Mouse (Mus musculus): ENCODE data around the gene Olfr1039. TPM values are rescaled to one million over a fixed set of nuclear protein-coding genes. Genes with fewer than 3 reads are reported as not detected.
"Not testable (repeated sequence)": the region's sequence is repeated elsewhere in the genome, so short reads cannot be mapped to it uniquely, and the experiment has no call there.

Gene Olfr1039
- not detected in 2 replicates for total RNA-seq (2014; rRNA removed)
- polyA plus RNA-seq (2015; fragmentation: Nextera tagmentation; extraction: Ambion mirVana): not detected in 2 replicates

- Histone ChIP-seq H3K36me3 (ENCODE audit: insufficient read depth, low read length) (no peaks in the 10 kb centered on the region), H3K9me3 (ENCODE audit: low read length) (no peaks in the 10 kb centered on the region), H3K27ac (ENCODE audit: low read depth, low read length) (no peak within 1 kb of the TSS), H3K4me2 (ENCODE audit: low read depth, low read length, poor library complexity, severe bottlenecking) (no peak within 1 kb of the TSS), H3K4me1 (ENCODE audit: insufficient read depth, low read length) (no peaks in the 10 kb centered on the region), H3K4me3 (ENCODE audit: low read depth, low read length) (no peak within 1 kb of the TSS), H3K27me3 (ENCODE audit: insufficient read depth, low read length) (no peaks in the 10 kb centered on the region), H3K9ac (replicated peaks; ENCODE audit: low read length, poor library complexity, severe bottlenecking) (no peak within 1 kb of the TSS)
- DNase-seq (ENCODE audit: low spot score) (no peak), ATAC-seq (ENCODE audit: low FRiP score) (no peak)
- no peak for TF ChIP-seq CTCF (IDR thresholded peaks at IDR 0.05)
- WGBS: 97% methylated on average over 1 of the region's 1 CpGs
These were observed at the start of gene Olfr1039 for GRCm38 (mm10) chr2:86135828-86136227. Gene Olfr1039 (minus strand): TSS chr2:86135928.

- no peaks in the 10 kb centered on the region for H3K36me3 ChIP-seq (ENCODE audit: insufficient read depth, low read length)
- H3K27ac ChIP-seq (ENCODE audit: low read depth, low read length): no peak overlapping the region
- H3K4me2 ChIP-seq (ENCODE audit: low read depth, low read length, poor library complexity, severe bottlenecking): no peak overlapping the region
- H3K27me3 ChIP-seq (ENCODE audit: insufficient read depth, low read length): no peaks in the 10 kb centered on the region
- no peak overlapping the region for H3K4me3 ChIP-seq (ENCODE audit: low read depth, low read length)
- no peak overlapping the region for H3K9ac ChIP-seq (replicated peaks; ENCODE audit: low read length, poor library complexity, severe bottlenecking)
- DNase-seq (ENCODE audit: low spot score): no peak
- TF ChIP-seq CTCF (IDR thresholded peaks at IDR 0.05): no peak
- no peak for ATAC-seq (ENCODE audit: low FRiP score)
- no peaks in the 10 kb centered on the region for H3K4me1 ChIP-seq (ENCODE audit: insufficient read depth, low read length)
- 76% methylated on average over 3 of the region's 3 CpGs for WGBS
- H3K9me3 ChIP-seq (ENCODE audit: low read length): no peaks in the 10 kb centered on the region
These were observed 44.2 kb upstream of the Olfr1039 start for GRCm38 (mm10) chr2:86179950-86180349.

GRCm38 (mm10) chr2:86177720-86178119, 42.0 kb upstream of the Olfr1039 start, which contains the start of gene Olfr1044:
Gene Olfr1044 (minus strand): TSS chr2:86177820.
- H3K4me2 ChIP-seq (ENCODE audit: low read depth, low read length, poor library complexity, severe bottlenecking): no peak within 1 kb of the TSS
- no peak within 1 kb of the TSS for H3K4me3 ChIP-seq (ENCODE audit: low read depth, low read length)
- no peaks in the 10 kb centered on the region for H3K9me3 ChIP-seq (ENCODE audit: low read length)
- ATAC-seq (ENCODE audit: low FRiP score) (no peak), DNase-seq (ENCODE audit: low spot score) (no peak)
- no peak within 1 kb of the TSS for H3K27ac ChIP-seq (ENCODE audit: low read depth, low read length)
- TF ChIP-seq CTCF (IDR thresholded peaks at IDR 0.05): no peak
- no peaks in the 10 kb centered on the region for H3K4me1 ChIP-seq (ENCODE audit: insufficient read depth, low read length)
- no peaks in the 10 kb centered on the region for H3K36me3 ChIP-seq (ENCODE audit: insufficient read depth, low read length)
- H3K9ac ChIP-seq (replicated peaks; ENCODE audit: low read length, poor library complexity, severe bottlenecking): no peak within 1 kb of the TSS
- no peaks in the 10 kb centered on the region for H3K27me3 ChIP-seq (ENCODE audit: insufficient read depth, low read length)

GRCm38 (mm10) chr2:86175422-86175821, 39.7 kb upstream of the Olfr1039 start:
- H3K36me3 ChIP-seq (ENCODE audit: insufficient read depth, low read length); H3K27ac ChIP-seq (ENCODE audit: low read depth, low read length); DNase-seq (ENCODE audit: low spot score); H3K9ac ChIP-seq (replicated peaks; ENCODE audit: low read length, poor library complexity, severe bottlenecking); H3K4me1 ChIP-seq (ENCODE audit: insufficient read depth, low read length); H3K27me3 ChIP-seq (ENCODE audit: insufficient read depth, low read length); ATAC-seq (ENCODE audit: low FRiP score); H3K9me3 ChIP-seq (ENCODE audit: low read length); H3K4me3 ChIP-seq (ENCODE audit: low read depth, low read length); H3K4me2 ChIP-seq (ENCODE audit: low read depth, low read length, poor library complexity, severe bottlenecking): not testable (repeated sequence)
- 90% methylated on average over 7 of the region's 7 CpGs for WGBS

- Histone ChIP-seq H3K4me2 (ENCODE audit: low read depth, low read length, poor library complexity, severe bottlenecking) (no peak within 1 kb of the TSS), H3K4me1 (ENCODE audit: insufficient read depth, low read length) (no peaks in the 10 kb centered on the region), H3K27me3 (ENCODE audit: insufficient read depth, low read length) (no peaks in the 10 kb centered on the region), H3K27ac (ENCODE audit: low read depth, low read length) (no peak within 1 kb of the TSS), H3K36me3 (ENCODE audit: insufficient read depth, low read length) (no peaks in the 10 kb centered on the region), H3K9me3 (ENCODE audit: low read length) (no peaks in the 10 kb centered on the region), H3K9ac (replicated peaks; ENCODE audit: low read length, poor library complexity, severe bottlenecking) (no peak within 1 kb of the TSS), H3K4me3 (ENCODE audit: low read depth, low read length) (no peak within 1 kb of the TSS)
- ATAC-seq (ENCODE audit: low FRiP score): no peak
- no peak for DNase-seq (ENCODE audit: low spot score)
- no peak for TF ChIP-seq CTCF (IDR thresholded peaks at IDR 0.05)
- WGBS: 91% methylated on average over 2 of the region's 2 CpGs
These were observed 31.7 kb upstream of the Olfr1039 start, which contains the start of gene Olfr1043 for GRCm38 (mm10) chr2:86167422-86167821. Gene Olfr1043 (minus strand): TSS chr2:86167522.

- Histone ChIP-seq H3K9me3 (ENCODE audit: low read length) (no peaks in the 10 kb centered on the region), H3K4me2 (ENCODE audit: low read depth, low read length, poor library complexity, severe bottlenecking) (no peak within 1 kb of the TSS), H3K36me3 (ENCODE audit: insufficient read depth, low read length) (no peaks in the 10 kb centered on the region), H3K4me3 (ENCODE audit: low read depth, low read length) (no peak within 1 kb of the TSS), H3K27me3 (ENCODE audit: insufficient read depth, low read length) (no peaks in the 10 kb centered on the region), H3K27ac (ENCODE audit: low read depth, low read length) (no peak within 1 kb of the TSS), H3K4me1 (ENCODE audit: insufficient read depth, low read length) (no peaks in the 10 kb centered on the region), H3K9ac (replicated peaks; ENCODE audit: low read length, poor library complexity, severe bottlenecking) (no peak within 1 kb of the TSS)
- WGBS: 92% methylated on average over 2 of the region's 2 CpGs
- TF ChIP-seq CTCF (IDR thresholded peaks at IDR 0.05): no peak
- DNase-seq (ENCODE audit: low spot score) (no peak), ATAC-seq (ENCODE audit: low FRiP score) (no peak)
These were observed 26.0 kb upstream of the Olfr1039 start, which contains the start of gene Olfr1042 for GRCm38 (mm10) chr2:86161738-86162137. Gene Olfr1042 (minus strand): TSS chr2:86161838.

Data from midbrain, postnatal 0 days (tissue).